Mouse (Mus musculus): ENCODE measurements at regions not wholly inside any gene's neighbourhood (a gene's known extent, or its start where the extent isn't known, plus 50 kb on each side); places are given as distances from the start of the nearest gene placed in this dataset.

DNA sequence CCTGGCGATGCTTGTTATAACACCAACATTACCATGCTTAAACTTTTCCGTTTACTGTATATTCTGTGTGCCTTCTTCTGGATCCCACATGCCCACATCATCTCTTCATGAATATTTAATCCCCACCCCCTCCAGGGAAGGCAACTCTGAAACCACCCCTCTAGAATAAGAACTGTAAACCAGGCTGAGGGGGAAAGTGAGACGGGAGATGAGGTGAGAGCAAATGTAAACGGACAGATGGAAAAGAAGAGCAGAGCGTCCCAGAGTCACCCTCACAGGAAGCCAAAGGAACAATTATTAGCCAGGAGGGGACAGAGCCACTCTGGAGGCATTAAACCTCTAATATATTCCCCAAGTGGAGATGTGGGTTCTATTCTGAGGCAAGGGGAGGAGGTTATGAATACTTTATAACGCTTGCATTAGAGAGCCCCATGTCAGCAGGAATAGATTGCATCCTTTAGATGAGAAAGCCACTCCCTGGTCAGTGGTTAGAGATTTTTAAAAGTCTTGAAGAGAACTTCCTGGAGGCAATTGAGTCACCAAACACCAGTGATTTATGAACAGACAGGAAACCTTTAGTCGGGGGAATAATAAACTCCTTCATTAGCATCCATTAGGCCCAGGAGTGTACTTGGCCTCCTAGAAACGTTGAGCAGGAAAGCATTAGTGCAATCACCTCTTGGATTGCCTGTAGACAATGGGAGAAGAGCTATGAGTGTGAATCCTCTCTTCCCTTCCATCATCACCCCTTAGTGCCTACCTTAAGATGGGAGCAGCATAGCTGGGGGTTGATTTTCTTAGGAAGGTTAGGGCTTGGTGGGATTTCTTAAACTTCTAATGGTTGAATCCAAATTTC lies 220.1 kb downstream of the Elavl2 start:
- TF ChIP-seq CTCF (IDR thresholded peaks at IDR 0.05; ENCODE audit: low read depth) (no peak), EP300 (IDR thresholded peaks at IDR 0.05; ENCODE audit: low read depth) (no peak)
